In genomic region chr9:116259569-116259968, GRCm38 (mm10) we compare ENCODE assay signal across 21 mouse cellular contexts.
"Had no signal": no experiment of that assay in that cellular context is flagged by ENCODE, and none has a peak within 500 bp of the region (broad histone marks: within the 10 kb centered on the region; RNA-seq: fewer than 3 reads in every experiment).

No protein-coding gene starts in this region.

- ATAC-seq: liver, postnatal 0 days; lung, postnatal 0 days; midbrain, embryonic 15.5 days had no signal

- H3K4me2 ChIP-seq: limb, embryonic 12.5 days; limb, embryonic 15.5 days; liver, embryonic 11.5 days; lung, embryonic 14.5 days; midbrain, embryonic 12.5 days; midbrain, embryonic 15.5 days; neural tube, embryonic 12.5 days; neural tube, embryonic 15.5 days had no signal

- H3K36me3 ChIP-seq: limb, embryonic 12.5 days; limb, embryonic 15.5 days; midbrain, embryonic 12.5 days; midbrain, embryonic 15.5 days; neural tube, embryonic 12.5 days; neural tube, embryonic 15.5 days had no signal

- H3K27ac ChIP-seq: kidney, postnatal 0 days; left cerebral cortex, adult 2 months; limb, embryonic 12.5 days; limb, embryonic 15.5 days; liver, embryonic 14.5 days; macrophage; midbrain, embryonic 12.5 days; midbrain, embryonic 15.5 days; neural tube, embryonic 12.5 days; neural tube, embryonic 15.5 days had no signal

- H3K27me3 ChIP-seq: limb, embryonic 12.5 days; limb, embryonic 15.5 days; midbrain, embryonic 12.5 days; midbrain, embryonic 15.5 days; neural tube, embryonic 12.5 days; neural tube, embryonic 15.5 days had no signal

- H3K9ac ChIP-seq: limb, embryonic 12.5 days; limb, embryonic 15.5 days; liver, embryonic 14.5 days; liver, postnatal 0 days; lung, embryonic 14.5 days; midbrain, embryonic 12.5 days; midbrain, embryonic 15.5 days; neural tube, embryonic 12.5 days; neural tube, embryonic 15.5 days had no signal

- H3K4me3 ChIP-seq: left cerebral cortex, adult 2 months; limb, embryonic 12.5 days; limb, embryonic 15.5 days; midbrain, embryonic 12.5 days; midbrain, embryonic 15.5 days; neural tube, embryonic 12.5 days; neural tube, embryonic 15.5 days had no signal

- DNase-seq: kidney, adult 2 months; kidney, postnatal 36 days; layer of hippocampus, postnatal 36 days; liver, postnatal 0 days; lung, embryonic 14.5 days; right cerebral cortex, adult 18-20 months; right cerebral cortex, postnatal 14 days; right cerebral cortex, postnatal 4 days; thymus, postnatal 25 days had no signal

- H3K4me1 ChIP-seq: midbrain, embryonic 12.5 days; midbrain, embryonic 15.5 days; neural tube, embryonic 12.5 days; neural tube, embryonic 15.5 days had no signal

- H3K9me3 ChIP-seq: limb, embryonic 15.5 days; midbrain, embryonic 12.5 days; midbrain, embryonic 15.5 days; neural tube, embryonic 12.5 days; neural tube, embryonic 15.5 days had no signal
